Mouse (Mus musculus) limb, embryonic 11.5 days (tissue): ENCODE results near the gene Cacnb1. TPM values are rescaled to one million over a fixed set of nuclear protein-coding genes. Genes with fewer than 3 reads are reported as not detected.

Experiments
- ATAC-seq: fragments of 200-750 bp; cut with Nextera tagmentation; 2 replicates; pipeline ENCODE4 v1.8.0; 2017; ENCODE audit warnings: low read depth; ENCODE audit not compliant: insufficient number of reproducible peaks, low FRiP score, low TSS enrichment
- DNase-seq: peaks from one replicate; pipeline ENCODE4 v3.0.0-alpha.2; 2015; ENCODE audit warnings: low spot score
- H3K27ac ChIP-seq: fragments of 300-500 bp; sonication (generic); replicated peaks from 2 replicates; pipeline ENCODE4 v1.5.1; 2014; ENCODE audit warnings: low read depth, mild to moderate bottlenecking, low read length
- H3K27me3 ChIP-seq: fragments of 300-500 bp; sonication (generic); 2 replicates; pipeline ENCODE4 v1.6.1; 2014; ENCODE audit warnings: mild to moderate bottlenecking, low read length, mixed read lengths; ENCODE audit not compliant: control insufficient read depth, insufficient read depth
- H3K36me3 ChIP-seq: fragments of 300-500 bp; sonication (generic); 2 replicates; pipeline ENCODE4 v1.6.1; 2014; ENCODE audit warnings: mild to moderate bottlenecking, low read length, moderate library complexity, mixed read lengths; ENCODE audit not compliant: control insufficient read depth, insufficient read depth
- H3K4me1 ChIP-seq: fragments of 300-500 bp; sonication (generic); 2 replicates; pipeline ENCODE4 v1.6.1; 2014; ENCODE audit warnings: low read length, mixed read lengths; ENCODE audit not compliant: control insufficient read depth, insufficient read depth
- H3K4me2 ChIP-seq: fragments of 300-500 bp; sonication (generic); 2 replicates; pipeline ENCODE4 v1.6.1; 2014; ENCODE audit warnings: low read depth, mild to moderate bottlenecking, moderate library complexity; ENCODE audit not compliant: severe bottlenecking
- H3K4me3 ChIP-seq: fragments of 300-500 bp; sonication (generic); 2 replicates; pipeline ENCODE4 v1.5.1; 2014; ENCODE audit warnings: low read depth, low read length
- H3K9ac ChIP-seq: fragments of 300-500 bp; sonication (generic); 2 replicates; pipeline ENCODE4 v1.6.1; 2014; ENCODE audit warnings: mild to moderate bottlenecking, low read length
- H3K9me3 ChIP-seq: fragments of 300-500 bp; sonication (generic); 2 replicates; pipeline ENCODE4 v1.6.1; 2016; ENCODE audit warnings: low read length; ENCODE audit not compliant: control insufficient read depth
- WGBS: fragments of 180-500 bp; shearing (Covaris S2); extraction: QIAGEN DNeasy Blood & Tissue Kit; methylation state at CpG from one replicate; pipeline ENCODE4 v1.1.7; 2014; 5-methylcytosine and 5-hydroxymethylcytosine counted together
- polyA plus RNA-seq: library from polyadenylated mRNA; unstranded; fragments of >200 nt; fragmentation: Nextera tagmentation; extraction: Ambion mirVana; gene quantifications from 2 replicates; pipeline ENCODE4 v1.2.1, GENCODE M21; 2014

Cacnb1 gene
- polyA plus RNA-seq = 6.8 and 7.2 TPM in 2 replicates

- DNase-seq = peak; percentile 85
- peak within 1 kb of the TSS; percentile 83 for H3K27ac ChIP-seq
- WGBS = under 1% methylated on average over 39 of the region's 52 CpGs
- no peaks in the 10 kb centered on the region for H3K27me3 ChIP-seq
- H3K9me3 ChIP-seq = no peaks in the 10 kb centered on the region
- no peaks in the 10 kb centered on the region for H3K36me3 ChIP-seq
- peak within 1 kb of the TSS; percentile 84 for H3K4me3 ChIP-seq
- peak within 1 kb of the TSS; percentile 83 for H3K9ac ChIP-seq
- peak within 1 kb of the TSS; percentile 95 for H3K4me2 ChIP-seq
- peak; percentile 40; the same call in 1 of the 2 replicates for ATAC-seq
- H3K4me1 ChIP-seq = peaks cover 21% of the 10 kb centered on the region
These were observed at the start of gene Cacnb1 for GRCm38 (mm10) chr11:98022555-98023371. TSS of gene Cacnb1 (minus strand) at chr11:98023034.

GRCm38 (mm10) chr11:98067255-98067654, 44.4 kb upstream of the Cacnb1 start:
- no peak overlapping the region for H3K9ac ChIP-seq
- 95% methylated on average over 21 of the region's 21 CpGs for WGBS
- ATAC-seq (no peak), DNase-seq (no peak)
- H3K36me3 ChIP-seq = no peaks in the 10 kb centered on the region
- no peak overlapping the region for H3K27ac ChIP-seq
- no peak overlapping the region for H3K4me3 ChIP-seq
- H3K27me3 ChIP-seq = no peaks in the 10 kb centered on the region
- no peak overlapping the region for H3K4me2 ChIP-seq
- H3K9me3 ChIP-seq = no peaks in the 10 kb centered on the region
- H3K4me1 ChIP-seq = no peaks in the 10 kb centered on the region

DNA sequence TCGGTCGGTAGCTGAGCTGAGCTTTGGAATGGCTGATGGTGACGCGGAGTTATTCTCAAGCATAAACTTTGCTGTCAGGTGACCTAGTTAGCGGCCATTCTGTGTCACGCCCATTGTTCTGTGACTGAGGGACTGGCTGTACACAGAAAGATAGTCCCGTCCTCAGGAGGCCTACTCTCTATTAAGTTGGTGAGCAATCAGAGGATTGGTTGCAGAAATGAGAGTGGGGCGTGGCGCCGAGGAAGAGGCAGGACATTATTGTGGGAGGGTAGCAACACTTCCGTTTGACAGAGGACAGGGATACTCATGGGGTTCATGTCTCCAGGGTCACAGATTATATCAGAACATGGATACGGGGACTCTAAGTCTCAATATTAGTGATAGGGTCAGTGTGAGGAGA, 43.4 kb upstream of the Cacnb1 start:
- Histone ChIP-seq H3K4me3 (no peak overlapping the region), H3K4me1 (no peaks in the 10 kb centered on the region), H3K9ac (no peak overlapping the region), H3K27ac (no peak overlapping the region), H3K27me3 (no peaks in the 10 kb centered on the region), H3K4me2 (no peak overlapping the region), H3K9me3 (no peaks in the 10 kb centered on the region), H3K36me3 (no peaks in the 10 kb centered on the region)
- ATAC-seq = no peak
- WGBS = 93% methylated on average over 12 of the region's 12 CpGs
- DNase-seq = no peak

- Histone ChIP-seq H3K27ac (no peak overlapping the region), H3K27me3 (no peaks in the 10 kb centered on the region), H3K4me2 (no peak overlapping the region), H3K9me3 (no peaks in the 10 kb centered on the region), H3K4me1 (no peaks in the 10 kb centered on the region), H3K36me3 (no peaks in the 10 kb centered on the region), H3K4me3 (no peak overlapping the region), H3K9ac (no peak overlapping the region)
- ATAC-seq (no peak), DNase-seq (no peak)
- 61% methylated on average over 6 of the region's 6 CpGs for WGBS
These were observed 39.2 kb upstream of the Cacnb1 start for GRCm38 (mm10) chr11:98061904-98062562.

DNA sequence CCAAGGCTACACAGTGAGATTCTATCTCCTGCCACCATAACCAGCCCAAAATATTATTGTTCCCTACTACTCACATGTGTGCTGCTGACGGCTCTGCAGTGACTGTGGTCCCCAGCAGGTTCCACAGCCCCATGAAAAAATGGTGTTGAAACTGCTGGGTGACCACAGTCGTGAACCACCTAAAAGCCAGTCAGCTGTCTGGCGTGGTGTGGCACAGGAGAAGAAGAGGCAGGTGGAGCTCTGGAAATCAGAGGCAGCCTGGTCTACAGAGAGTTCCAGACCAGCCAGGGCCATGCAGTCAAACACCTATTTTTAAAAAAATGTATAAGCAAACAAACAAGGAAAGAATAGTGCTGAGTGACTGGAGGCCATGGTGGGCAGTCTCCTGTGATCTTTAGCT, 38.6 kb upstream of the Cacnb1 start:
- 79% methylated on average over 3 of the region's 3 CpGs for WGBS
- Histone ChIP-seq H3K4me3 (no peak overlapping the region), H3K36me3 (no peaks in the 10 kb centered on the region), H3K9ac (no peak overlapping the region), H3K27me3 (no peaks in the 10 kb centered on the region), H3K9me3 (no peaks in the 10 kb centered on the region), H3K4me1 (no peaks in the 10 kb centered on the region), H3K27ac (no peak overlapping the region), H3K4me2 (no peak overlapping the region)
- ATAC-seq (no peak), DNase-seq (no peak)

DNA sequence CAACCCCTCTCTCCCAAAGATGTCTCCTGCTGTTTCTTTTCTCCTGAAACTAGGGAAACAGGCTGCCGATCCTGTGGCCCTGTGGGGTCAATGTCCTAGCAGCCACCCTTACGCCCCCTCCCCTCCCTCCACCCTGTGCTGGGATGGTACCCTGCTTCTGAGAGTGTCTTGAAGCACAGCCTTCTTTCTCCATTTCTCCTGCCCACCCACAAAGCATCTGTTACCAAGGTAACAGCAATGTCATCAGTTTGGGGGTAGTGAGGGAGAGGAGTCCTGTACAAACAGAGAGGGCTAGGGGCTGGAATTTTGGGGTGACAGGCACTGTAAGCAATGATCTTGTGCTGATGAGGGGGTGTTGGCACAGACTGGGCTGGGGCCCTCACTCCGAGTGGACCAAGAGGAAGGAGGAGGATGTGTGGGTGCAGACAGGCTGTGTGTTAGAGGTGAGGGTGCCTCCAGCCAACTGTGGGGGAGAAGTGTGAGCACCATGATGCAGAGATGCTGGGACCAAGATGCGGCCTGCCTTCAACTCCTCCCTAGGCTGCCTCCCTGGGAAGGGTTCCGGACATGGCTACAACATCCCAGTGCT, 37.4 kb upstream of the Cacnb1 start:
- Histone ChIP-seq H3K27me3 (no peaks in the 10 kb centered on the region), H3K4me3 (no peak overlapping the region), H3K36me3 (no peaks in the 10 kb centered on the region), H3K9ac (no peak overlapping the region), H3K4me2 (no peak overlapping the region), H3K9me3 (no peaks in the 10 kb centered on the region), H3K4me1 (no peaks in the 10 kb centered on the region), H3K27ac (no peak overlapping the region)
- DNase-seq (no peak), ATAC-seq (no peak)
- WGBS = 69% methylated on average over 5 of the region's 5 CpGs

DNA sequence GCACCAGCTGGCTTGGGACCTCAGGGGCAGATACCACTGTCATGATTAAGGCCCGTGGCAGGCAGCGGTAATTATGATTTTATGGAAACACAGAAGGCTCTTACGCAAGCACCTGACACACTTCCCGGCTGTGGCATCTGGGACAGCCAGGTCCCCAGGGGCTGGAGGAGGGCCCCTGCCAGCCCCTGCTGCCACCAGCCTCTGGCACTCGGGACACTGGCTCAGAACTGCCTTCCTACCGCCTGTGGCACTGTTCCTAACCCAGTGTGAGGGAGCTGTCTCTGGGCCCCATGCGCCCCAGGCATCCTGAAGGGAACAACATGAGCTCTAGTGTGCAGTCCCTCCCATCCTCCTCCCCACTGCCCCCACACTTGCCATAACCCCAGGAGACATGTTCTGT, 36.8 kb upstream of the Cacnb1 start:
- no peaks in the 10 kb centered on the region for H3K27me3 ChIP-seq
- DNase-seq = no peak

GRCm38 (mm10) chr11:98057998-98058397, 35.2 kb upstream of the Cacnb1 start:
- Histone ChIP-seq H3K4me1 (peaks cover 1% of the 10 kb centered on the region; the same call in 1 of the 2 replicates), H3K36me3 (no peaks in the 10 kb centered on the region), H3K27me3 (peaks cover 1% of the 10 kb centered on the region), H3K4me2 (no peak overlapping the region), H3K9ac (no peak overlapping the region), H3K4me3 (no peak overlapping the region), H3K27ac (no peak overlapping the region), H3K9me3 (no peaks in the 10 kb centered on the region)
- 81% methylated on average over 5 of the region's 5 CpGs for WGBS
- ATAC-seq = no peak
- DNase-seq = no peak

More for the DNA sequence above, 36.8 kb upstream of the Cacnb1 start:
- no peak for ATAC-seq
- Histone ChIP-seq H3K9ac (no peak overlapping the region), H3K36me3 (no peaks in the 10 kb centered on the region), H3K4me3 (no peak overlapping the region), H3K4me1 (no peaks in the 10 kb centered on the region), H3K4me2 (no peak overlapping the region), H3K27ac (no peak overlapping the region), H3K9me3 (no peaks in the 10 kb centered on the region)
- 72% methylated on average over 7 of the region's 7 CpGs for WGBS
